Comparison of ENCODE assay signal across 8 mouse cellular contexts in genomic region chr11:68637861-68638615, GRCm38 (mm10). TPM values are rescaled to one million over a fixed set of nuclear protein-coding genes. Genes with fewer than 3 reads are reported as not detected.
A peak's percentile ranks its signal among the peaks of the same experiment; 100 is the strongest.
DNase-seq lines count a peak whose midpoint lies in the region; ATAC-seq lines count a peak whose summit lies in the region.

No protein-coding gene starts in this region.

- H3K27ac ChIP-seq in forebrain, embryonic 11.5 days (ENCODE audit: low read depth, low read length), result peak overlapping the region; percentile 6; the same call in 1 of the 2 replicates
- H3K27ac ChIP-seq in forebrain, embryonic 12.5 days, result no peak overlapping the region
- peak overlapping the region; percentile 94 for H3K27ac ChIP-seq in limb, embryonic 10.5 days

- H3K9ac ChIP-seq in forebrain, embryonic 11.5 days (ENCODE audit: low read length), result no peak overlapping the region
- no peak overlapping the region for H3K9ac ChIP-seq in forebrain, embryonic 12.5 days

- H3K27me3 ChIP-seq in forebrain, embryonic 11.5 days (ENCODE audit: control insufficient read depth, insufficient read depth, low read length), result no peaks in the 10 kb centered on the region
- H3K27me3 ChIP-seq in forebrain, embryonic 12.5 days, result no peaks in the 10 kb centered on the region
- no peaks in the 10 kb centered on the region for H3K27me3 ChIP-seq in limb, embryonic 10.5 days (ENCODE audit: low read depth, poor library complexity, severe bottlenecking)

- no peaks in the 10 kb centered on the region for H3K9me3 ChIP-seq in forebrain, embryonic 11.5 days (ENCODE audit: control insufficient read depth, low read length)
- H3K9me3 ChIP-seq in forebrain, embryonic 12.5 days, result no peaks in the 10 kb centered on the region
- no peaks in the 10 kb centered on the region for H3K9me3 ChIP-seq in limb, embryonic 10.5 days (replicated peaks)

- ATAC-seq in forebrain, embryonic 11.5 days (replicated peaks; ENCODE audit: low FRiP score), result no peak
- no peak for ATAC-seq in forebrain, embryonic 12.5 days (ENCODE audit: low FRiP score)

- H3K4me1 ChIP-seq in forebrain, embryonic 11.5 days (replicated peaks; ENCODE audit: control insufficient read depth, insufficient read depth, low read length), result no peaks in the 10 kb centered on the region
- H3K4me1 ChIP-seq in forebrain, embryonic 12.5 days, result no peaks in the 10 kb centered on the region
- peaks cover 35% of the 10 kb centered on the region for H3K4me1 ChIP-seq in limb, embryonic 10.5 days

- no peak overlapping the region for H3K4me2 ChIP-seq in forebrain, embryonic 11.5 days (ENCODE audit: low read depth, low read length, severe bottlenecking)
- no peak overlapping the region for H3K4me2 ChIP-seq in forebrain, embryonic 12.5 days

- H3K36me3 ChIP-seq in forebrain, embryonic 11.5 days (ENCODE audit: control insufficient read depth, insufficient read depth, low read length), result no peaks in the 10 kb centered on the region
- no peaks in the 10 kb centered on the region for H3K36me3 ChIP-seq in forebrain, embryonic 12.5 days (replicated peaks)
- no peaks in the 10 kb centered on the region for H3K36me3 ChIP-seq in limb, embryonic 10.5 days

- DNase-seq in forebrain, embryonic 11.5 days (ENCODE audit: low spot score), result no peak
- DNase-seq in adipocyte (ENCODE audit: low spot score), result peak; percentile 31
- DNase-seq in heart, adult 18-20 months, result peak; percentile 53 to 61
- peak; percentile 71 for DNase-seq in limb, embryonic 10.5 days (ENCODE audit: low spot score)
- no peak for DNase-seq in right cerebral cortex, postnatal 4 days
- DNase-seq in ovary, postnatal 36 days (ENCODE audit: low spot score), result no peak
- DNase-seq in thymus, postnatal 14 days, result no peak

- 65% methylated on average over 10 of the region's 10 CpGs for WGBS in forebrain, embryonic 11.5 days
- 73% methylated on average over 10 of the region's 10 CpGs for WGBS in forebrain, embryonic 12.5 days
- 15% methylated on average over 10 of the region's 10 CpGs for WGBS in limb, embryonic 10.5 days

- H3K4me3 ChIP-seq in forebrain, embryonic 11.5 days (ENCODE audit: low read depth, low read length), result no peak overlapping the region
- H3K4me3 ChIP-seq in forebrain, embryonic 12.5 days (replicated peaks), result no peak overlapping the region
- peak overlapping the region; percentile 22 for H3K4me3 ChIP-seq in limb, embryonic 10.5 days

RNA-seq across cellular contexts. Expression of gene Ccdc42, which starts 51.2 kb away (rescaled TPM):
- 0.51 and 0.87 TPM in 2 replicates for polyA plus RNA-seq in forebrain, embryonic 11.5 days (2014; fragmentation: Nextera tagmentation; extraction: Ambion mirVana)
- 0.69 TPM in 1 of 2 replicates, not detected in the other for polyA plus RNA-seq in forebrain, embryonic 12.5 days (2016; fragmentation: Nextera tagmentation; extraction: Ambion mirVana)
- total RNA-seq in heart, adult 18-20 months (2021), result not detected
- polyA plus RNA-seq in limb, embryonic 10.5 days (2016; fragmentation: Nextera tagmentation; extraction: Ambion mirVana), result 0.64 and 0.89 TPM in 2 replicates

RNA-seq across cellular contexts. Expression of gene Myh10, which starts 53.3 kb away (rescaled TPM):
- 163 and 165 TPM in 2 replicates for polyA plus RNA-seq in forebrain, embryonic 11.5 days (2014; fragmentation: Nextera tagmentation; extraction: Ambion mirVana)
- 174 and 185 TPM in 2 replicates for polyA plus RNA-seq in forebrain, embryonic 12.5 days (2016; fragmentation: Nextera tagmentation; extraction: Ambion mirVana)
- 10 to 100 TPM; 19.3 to 20.3 TPM for total RNA-seq in heart, adult 18-20 months (2021)
- polyA plus RNA-seq in limb, embryonic 10.5 days (2016; fragmentation: Nextera tagmentation; extraction: Ambion mirVana), result 138 and 176 TPM in 2 replicates

Comparison
In these comparisons a context has a peak if more than half of its experiments do, and no peak if none do; other contexts are left out.
1. DNase-seq: peak in adipocyte (single experiment), heart, adult 18-20 months (2 of 2) and limb, embryonic 10.5 days (single experiment); none in forebrain, embryonic 11.5 days (single experiment), right cerebral cortex, postnatal 4 days (single experiment), ovary, postnatal 36 days (single experiment) and thymus, postnatal 14 days (single experiment).